Mouse (Mus musculus) urinary bladder, postnatal 36 days (tissue): Measurements from ENCODE around the gene Nr0b2.
A peak's percentile ranks its signal among the peaks of the same experiment; 100 is the strongest.

Experiments
- DNase-seq, 2 experiments: peaks; one replicate each; pipeline ENCODE4 v3.0.0; 2022; ENCODE audit warnings: low spot score in 2 of 2, mixed read lengths in 1 of 2

The Nr0b2 gene

GRCm38 (mm10) chr4:133561622-133562021, 8.4 kb downstream of the Nr0b2 start:
- no peak for DNase-seq

DNA sequence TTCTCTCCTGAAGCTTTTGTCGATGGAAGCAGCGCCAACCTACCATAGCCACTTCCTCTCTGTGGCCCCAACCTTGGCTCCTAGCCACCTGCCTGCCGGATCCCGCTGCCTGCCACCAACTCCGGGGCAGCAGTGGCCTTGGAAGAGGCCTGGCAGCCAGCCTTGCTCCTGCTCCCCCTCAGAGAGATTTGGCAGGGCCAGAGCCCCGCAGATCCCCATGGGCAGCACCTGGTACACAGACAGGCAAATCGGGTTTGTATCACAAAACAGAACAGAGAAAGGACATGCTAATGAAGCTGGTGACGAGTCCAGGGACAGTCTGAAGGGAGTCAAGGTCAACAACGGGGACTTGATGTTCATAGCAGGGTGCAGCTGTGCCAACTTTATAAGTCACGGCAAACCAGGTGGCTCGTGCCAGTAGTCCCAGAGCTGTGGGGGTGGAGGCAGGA, 10.0 kb downstream of the Nr0b2 start:
- DNase-seq: no peak

DNA sequence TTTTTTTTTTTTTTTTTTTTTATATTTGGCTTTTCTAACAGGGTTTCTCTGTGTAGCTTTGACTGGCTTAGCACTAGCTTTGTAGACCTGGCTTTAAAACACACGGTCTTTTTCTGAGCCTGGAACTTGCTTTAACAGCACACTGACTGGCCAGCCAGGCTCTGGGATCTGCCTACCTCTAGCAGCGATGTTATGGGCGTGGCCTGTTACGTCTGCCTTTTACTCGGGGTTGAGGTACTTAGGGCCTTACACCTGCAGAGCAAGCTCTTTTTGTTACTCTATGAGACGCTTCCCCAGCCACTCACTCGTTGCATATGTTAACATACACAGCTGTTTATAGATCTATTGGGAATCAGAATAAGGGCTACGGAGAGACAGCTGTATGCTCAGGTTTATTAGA, 14.1 kb downstream of the Nr0b2 start:
- no peak for DNase-seq

DNA sequence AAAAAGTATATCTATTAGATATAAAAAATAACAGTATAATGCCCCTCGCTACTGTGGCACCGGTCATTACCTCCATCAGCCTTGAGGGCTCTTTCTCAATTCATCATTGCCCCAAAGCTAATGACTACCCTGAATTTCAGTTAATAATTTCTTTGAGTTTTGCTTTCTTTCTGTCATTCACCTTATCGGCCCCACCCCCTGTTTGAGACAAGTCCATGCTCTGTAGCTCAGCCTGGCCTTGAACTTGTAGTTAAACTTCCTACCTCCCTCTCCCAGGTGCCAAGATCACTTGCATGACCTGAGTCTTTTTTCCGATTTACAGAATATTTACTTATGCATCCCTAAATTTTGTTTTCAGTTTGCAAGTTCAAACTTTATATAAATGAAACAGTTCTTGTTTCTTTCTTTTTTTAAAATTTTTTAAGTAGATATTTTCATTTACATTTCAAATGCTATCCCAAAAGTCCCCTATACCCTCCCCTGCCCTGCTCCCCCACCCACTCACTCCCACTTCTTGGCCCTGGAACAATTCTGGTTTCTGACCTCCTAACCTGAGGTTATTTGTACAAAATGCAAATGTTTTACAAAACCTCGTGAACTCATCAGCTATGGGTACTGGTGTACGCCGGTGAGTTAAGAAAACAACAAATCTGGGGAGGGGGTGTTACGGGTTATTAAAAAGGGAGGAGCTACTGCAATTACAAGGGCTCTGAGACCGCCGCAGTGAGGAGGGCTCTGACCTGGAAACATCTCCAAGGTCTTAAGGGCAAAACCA, 16.3 kb downstream of the Nr0b2 start:
- DNase-seq: no peak

GRCm38 (mm10) chr4:133570066-133570466, 16.9 kb downstream of the Nr0b2 start:
- no peak for DNase-seq

DNA sequence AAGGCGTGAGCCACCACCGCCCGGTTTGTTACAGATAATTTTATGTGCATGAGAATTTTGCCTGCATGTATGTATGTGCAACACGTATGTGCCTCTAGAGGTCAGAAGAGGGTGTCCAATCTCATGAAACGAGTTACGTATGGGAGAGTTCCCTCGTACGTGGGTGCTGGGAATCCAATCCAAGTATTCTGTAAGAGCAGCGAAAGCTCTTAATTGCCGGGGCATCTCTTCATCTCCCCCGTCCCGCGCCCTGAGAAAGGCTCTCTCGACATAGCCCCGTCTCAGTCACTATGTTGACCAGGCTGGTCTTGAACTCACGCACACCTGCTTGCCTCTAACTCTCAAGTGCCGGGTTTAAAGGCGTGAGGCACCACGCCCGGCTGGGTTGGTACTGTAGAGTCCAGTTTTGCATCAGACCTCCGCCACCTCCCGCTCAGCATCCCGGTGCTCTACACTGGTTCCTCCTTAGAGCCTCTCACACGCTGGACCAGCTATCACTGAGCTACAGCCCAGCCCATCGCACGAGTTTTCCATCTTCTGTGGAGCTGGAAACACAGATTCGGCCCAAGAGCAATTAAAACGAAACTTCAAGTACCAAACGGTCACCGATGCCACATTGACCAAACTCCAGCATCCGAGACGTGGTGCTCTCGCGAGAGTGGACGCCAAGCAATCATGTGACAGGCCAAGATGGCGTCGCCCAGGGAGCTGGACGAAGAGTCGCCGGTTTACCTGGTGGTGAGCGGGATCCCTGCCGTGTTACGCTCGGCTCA, 21.1 kb downstream of the Nr0b2 start, which contains the start of gene Gpatch3:
TSS of gene Gpatch3 (plus strand) at position 676 of the 773 bp plus-strand sequence.
- DNase-seq: peak; percentile 92 to 93

DNA sequence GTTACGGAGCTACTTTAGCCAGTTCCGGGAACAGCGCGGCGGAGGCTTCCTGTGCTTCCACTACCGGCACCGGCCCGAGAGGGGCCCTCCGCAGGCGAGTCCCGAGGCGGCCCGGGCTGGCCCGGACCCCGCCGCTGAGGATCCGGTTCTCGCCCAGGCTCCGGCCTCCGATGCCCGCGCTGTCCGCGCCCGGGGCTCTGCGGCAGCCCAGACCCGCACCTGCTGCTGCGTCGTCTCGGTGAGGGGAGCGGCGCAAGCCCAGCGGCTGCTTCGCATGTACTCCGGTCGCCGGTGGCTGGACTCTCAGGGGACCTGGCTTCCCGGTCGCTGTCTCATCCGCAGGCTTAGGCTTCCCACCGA, 21.6 kb downstream of the Nr0b2 start:
- DNase-seq: no peak

- DNase-seq: no peak
Observed at GRCm38 (mm10) chr4:133577983-133578382, 24.8 kb downstream of the Nr0b2 start.

- no peak for DNase-seq
Observed at GRCm38 (mm10) chr4:133583690-133584058, 30.5 kb downstream of the Nr0b2 start.

- DNase-seq: peak in 1 of 2 experiments; percentile 84
Observed at GRCm38 (mm10) chr4:133584059-133584951, 31.1 kb downstream of the Nr0b2 start, which contains the start of gene Gpn2. Gpn2 (plus strand) TSS chr4:133584362.

DNA sequence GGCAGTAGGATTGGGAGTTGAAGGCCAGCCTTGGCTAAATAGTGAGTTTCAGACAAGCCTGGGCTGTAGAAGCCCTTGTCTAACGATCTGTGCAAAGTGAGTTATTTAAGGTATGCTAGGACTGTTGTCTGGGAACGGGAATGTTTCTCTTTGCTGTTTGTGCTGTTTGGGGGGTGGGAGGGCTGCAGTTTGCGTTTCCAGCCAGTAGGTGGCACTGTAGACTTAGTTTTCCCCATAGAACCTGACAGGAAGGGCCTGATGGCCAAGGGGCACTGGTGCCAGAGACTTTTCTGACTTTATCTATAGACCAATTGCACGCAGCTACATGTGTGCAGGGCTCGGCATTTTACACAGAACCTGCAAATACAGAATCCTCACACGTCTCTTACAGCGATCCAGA, 39.4 kb downstream of the Nr0b2 start:
- DNase-seq: peak in 1 of 2 experiments; percentile 71

- no peak for DNase-seq
Observed at GRCm38 (mm10) chr4:133595538-133595937, 42.4 kb downstream of the Nr0b2 start.

DNA sequence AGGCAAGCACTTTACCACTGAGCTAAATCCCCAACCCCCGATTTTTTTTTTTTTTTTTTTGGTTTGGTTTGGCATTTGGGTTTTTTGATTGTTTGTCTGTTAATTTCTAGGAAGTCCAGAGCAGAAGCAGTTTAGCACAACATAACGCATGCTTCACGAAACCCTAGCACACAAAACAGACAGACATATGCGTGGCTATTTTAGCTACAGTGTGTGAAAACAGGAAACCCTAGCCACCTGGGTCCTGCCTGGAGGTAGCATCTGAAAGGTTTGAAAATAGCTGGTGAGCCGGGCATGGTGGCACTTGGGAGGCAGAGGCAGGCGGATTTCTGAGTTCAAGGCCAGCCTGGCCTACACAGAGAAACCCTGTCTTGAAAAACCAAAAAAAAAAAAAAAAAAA, 42.9 kb downstream of the Nr0b2 start:
- DNase-seq: no peak

GRCm38 (mm10) chr4:133598616-133599015, 45.4 kb downstream of the Nr0b2 start:
- DNase-seq: no peak

DNA sequence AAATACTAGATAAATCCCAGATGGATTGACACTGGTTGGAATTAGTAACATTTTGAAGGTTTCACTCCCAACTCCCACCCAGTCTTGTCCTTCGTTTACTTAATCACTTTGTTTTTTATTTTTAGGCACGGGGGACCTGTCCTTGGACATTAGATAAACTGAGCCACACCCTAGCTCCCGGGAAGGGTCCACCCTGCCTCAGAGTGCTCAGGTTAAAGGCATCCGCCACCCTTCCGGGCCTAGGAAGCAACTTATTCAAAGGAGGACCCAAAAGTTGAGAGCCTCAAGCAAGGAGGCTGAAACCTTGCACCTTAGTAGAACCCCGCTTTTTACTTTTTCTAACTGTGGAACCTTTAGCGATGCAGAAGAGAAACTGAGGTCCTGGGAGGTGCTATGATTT, 45.9 kb downstream of the Nr0b2 start:
- DNase-seq: no peak

GRCm38 (mm10) chr4:133599571-133600073, 46.4 kb downstream of the Nr0b2 start:
- peak; percentile 92 to 97 for DNase-seq

DNA sequence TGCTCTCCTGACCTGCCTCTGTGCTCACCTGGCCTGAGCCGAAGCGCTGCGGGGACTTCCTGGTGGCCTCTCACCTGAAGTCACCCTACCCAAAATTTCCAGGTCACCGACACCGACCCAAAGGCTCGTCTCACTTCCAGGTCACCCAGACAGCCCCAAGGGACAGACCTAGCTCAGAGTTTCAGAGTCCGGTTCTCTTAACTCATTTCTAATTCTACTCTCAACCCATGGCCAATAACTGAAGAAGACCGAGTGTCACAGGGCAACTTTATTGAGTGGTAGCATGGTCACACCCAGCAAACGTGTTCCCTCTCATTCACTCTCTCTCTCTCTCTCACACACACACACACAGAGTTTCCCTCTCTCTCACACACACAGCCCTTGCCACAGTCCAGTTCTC, 47.1 kb downstream of the Nr0b2 start:
- DNase-seq: no peak

GRCm38 (mm10) chr4:133601721-133602218, 48.6 kb downstream of the Nr0b2 start, which contains the start of gene Sfn:
Sfn (minus strand) TSS chr4:133602168.
- peak; percentile 78 to 87 for DNase-seq

- no peak for DNase-seq
Observed at GRCm38 (mm10) chr4:133603056-133603455, 49.9 kb downstream of the Nr0b2 start.

DNA sequence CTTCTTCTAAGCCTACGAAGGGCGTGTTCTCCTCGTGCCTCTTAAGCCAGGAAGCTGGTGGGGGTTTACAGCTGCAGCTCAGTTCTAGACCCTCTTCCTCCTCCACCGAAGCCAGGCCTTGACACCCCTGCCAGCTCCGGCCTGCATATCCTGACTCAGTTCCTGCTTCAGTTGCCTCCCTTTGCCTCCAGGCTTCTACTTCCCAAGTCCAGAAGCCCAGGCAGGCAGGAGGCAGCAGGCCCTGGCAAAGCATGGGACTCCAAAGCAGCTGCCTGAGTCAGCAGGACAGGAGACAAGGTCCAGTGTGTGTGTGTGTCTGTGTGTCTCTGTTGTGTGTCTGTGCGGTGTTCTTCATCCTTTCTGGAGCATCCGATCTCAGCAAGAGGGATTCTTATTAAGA, 51.0 kb downstream of the Nr0b2 start:
- DNase-seq: no peak

GRCm38 (mm10) chr4:133604856-133605255, 51.7 kb downstream of the Nr0b2 start:
- no peak for DNase-seq
